Mouse (Mus musculus) layer of hippocampus, postnatal 14 days (tissue): ENCODE results near the gene Igfn1. TPM values are rescaled to one million over a fixed set of nuclear protein-coding genes. Genes with fewer than 3 reads are reported as not detected.

ENCODE experiments used
- DNase-seq, 2 experiments: peaks; one replicate each; pipeline ENCODE4 v3.0.0; 2021 to 2022; ENCODE audit warnings: low spot score in 2 of 2, mixed read lengths in 1 of 2
- total RNA-seq, 2 experiments: library from RNA; stranded (reverse); gene quantifications; 2 replicates each; pipeline ENCODE4 v1.2.3; 2021

Gene Igfn1
- total RNA-seq, 2 experiments from 2014 or later = 0.19 to 0.62 TPM

GRCm38 (mm10) chr1:135936091-135936490, 70.1 kb downstream of the Igfn1 start:
- DNase-seq = no peak

DNA sequence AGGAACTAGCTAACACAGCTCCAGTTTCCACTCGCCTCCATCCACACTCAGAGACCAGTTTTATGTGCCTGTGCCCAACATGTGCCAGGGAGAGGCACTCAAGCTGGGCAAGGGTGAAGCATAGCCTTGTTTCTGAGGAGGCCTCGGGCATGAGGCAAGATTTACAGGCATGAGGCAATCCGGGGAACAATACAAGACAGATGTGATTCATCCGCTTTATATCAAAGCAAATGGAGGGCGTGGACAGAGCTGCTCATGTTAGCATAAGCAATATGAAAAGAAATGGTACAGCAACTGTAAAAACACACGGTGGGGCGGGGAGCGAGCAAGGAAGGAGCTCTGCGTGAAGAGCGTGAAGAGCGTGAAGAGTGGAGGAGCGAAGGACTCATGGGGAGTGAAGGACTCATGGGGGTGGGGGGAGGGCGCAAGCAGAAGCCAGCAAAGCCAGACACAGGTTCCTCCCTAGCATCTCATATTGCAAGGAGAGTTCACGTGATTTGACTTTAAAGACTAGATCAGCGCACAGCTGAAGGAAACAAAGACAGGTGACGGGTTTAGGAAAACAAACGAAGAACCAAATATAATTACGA, 72.3 kb downstream of the Igfn1 start:
- no peak for DNase-seq

GRCm38 (mm10) chr1:135929876-135930275, 76.3 kb downstream of the Igfn1 start:
- no peak for DNase-seq

DNA sequence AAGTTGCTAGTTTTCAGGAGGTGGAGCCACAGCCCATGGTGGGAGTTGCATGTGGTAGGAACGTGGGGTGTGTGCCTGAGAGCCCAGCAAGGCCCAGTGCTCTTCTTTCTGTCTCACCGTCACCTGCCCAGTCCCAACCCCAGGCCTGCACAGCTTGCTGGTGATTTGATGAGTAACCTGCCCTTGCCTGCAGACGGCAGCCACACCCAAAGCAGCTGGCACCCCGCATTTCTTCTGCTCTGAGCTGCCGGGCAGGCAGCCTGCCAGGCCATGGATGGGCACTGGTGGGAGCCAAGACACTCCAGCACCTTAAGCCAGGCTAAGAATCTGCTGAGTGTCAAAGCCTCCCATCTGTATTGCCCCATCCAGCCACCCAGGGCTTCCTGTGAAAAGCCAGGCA, 80.3 kb downstream of the Igfn1 start:
- DNase-seq = no peak

DNA sequence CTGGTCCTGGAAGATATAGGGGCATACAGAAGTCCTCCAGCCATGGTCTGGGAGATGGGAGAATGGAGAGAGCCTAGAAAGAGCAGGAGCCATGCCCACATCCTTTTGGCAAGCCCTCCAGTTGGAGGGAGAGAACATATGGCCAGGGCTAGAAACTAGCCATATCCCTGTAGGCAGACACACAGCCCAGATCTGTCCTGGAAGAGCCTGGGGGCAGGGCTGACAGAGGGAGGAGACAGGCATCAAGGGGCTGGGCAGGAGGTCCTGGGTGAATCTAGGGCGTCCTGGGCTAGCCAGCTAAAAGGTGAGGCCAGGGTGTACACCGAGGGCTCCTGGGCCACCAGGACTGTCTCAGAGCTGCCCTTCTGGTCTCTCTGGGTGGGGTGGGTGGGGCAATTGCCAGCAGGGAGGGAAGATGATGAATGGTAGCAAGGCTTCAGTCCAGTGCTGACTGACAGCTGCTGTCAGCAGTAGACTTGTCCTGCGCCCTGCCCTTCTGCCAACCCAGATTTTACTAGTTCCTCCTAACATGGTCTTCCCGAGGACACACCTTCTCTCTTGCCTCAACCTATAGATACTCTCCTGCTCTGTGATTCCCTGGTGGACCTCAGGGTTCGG, 81.7 kb downstream of the Igfn1 start:
- DNase-seq = no peak

DNA sequence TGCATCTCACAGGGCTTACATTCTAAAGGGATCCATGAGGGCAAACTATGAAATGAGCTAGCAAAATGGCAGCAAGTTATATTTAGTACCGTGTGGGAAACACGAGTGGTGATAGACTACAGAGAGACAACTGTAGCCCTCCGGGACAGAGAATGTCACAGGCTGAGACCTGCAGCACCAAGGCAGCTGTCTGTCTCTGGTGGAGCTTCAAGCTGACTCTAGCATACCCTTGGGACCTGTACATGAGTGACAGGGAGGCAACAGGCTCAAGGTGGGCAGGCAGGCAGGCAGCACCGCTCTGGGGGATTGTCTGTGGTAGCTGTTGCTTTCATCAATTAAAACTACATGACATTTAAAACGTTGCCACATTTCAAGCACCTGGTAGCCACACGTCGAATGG, 82.9 kb downstream of the Igfn1 start:
- no peak for DNase-seq

- no peak for DNase-seq
These were observed 87.3 kb downstream of the Igfn1 start, which contains the start of gene Pkp1 for GRCm38 (mm10) chr1:135918644-135919407. TSS of gene Pkp1 (minus strand) at chr1:135919207.

GRCm38 (mm10) chr1:135917206-135917605, 88.9 kb downstream of the Igfn1 start:
- no peak for DNase-seq

- DNase-seq = no peak
These were observed 89.6 kb downstream of the Igfn1 start for GRCm38 (mm10) chr1:135916486-135917058.

DNA sequence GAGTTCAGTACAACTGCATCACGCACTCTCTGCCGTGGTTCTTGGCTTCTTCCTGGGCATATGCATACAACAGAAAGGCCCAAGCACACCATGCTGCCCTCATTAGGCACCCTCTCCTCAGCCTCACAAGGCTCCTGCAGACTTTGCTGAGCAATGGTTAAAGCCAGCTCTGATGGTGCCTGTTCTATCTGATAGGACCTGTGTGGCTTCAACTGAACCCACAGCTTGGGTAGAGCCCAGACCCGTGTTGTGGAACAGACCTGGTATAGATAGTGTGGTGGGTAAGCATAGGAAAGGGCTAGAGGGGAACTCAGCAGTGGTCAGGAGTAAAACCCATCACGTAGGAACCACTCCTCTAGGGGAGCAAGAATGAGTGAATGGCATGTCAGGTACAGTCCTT, 92.5 kb downstream of the Igfn1 start:
- no peak for DNase-seq

GRCm38 (mm10) chr1:135909381-135909780, 96.8 kb downstream of the Igfn1 start:
- DNase-seq = no peak

- DNase-seq = peak; percentile 28 to 75
These were observed 99.4 kb downstream of the Igfn1 start for GRCm38 (mm10) chr1:135906736-135907135.

Other genes starting within 250 kb of the Igfn1 start
- gene Phlda3, start 240.2 kb downstream of the Igfn1 start, total RNA-seq = 10 to 100 TPM; 16.6 to 18.2 TPM
- 1 to 10 TPM; 3.6 to 4.9 TPM for gene Tnni1, start 226.9 kb downstream of the Igfn1 start, total RNA-seq
- 1 to 10 TPM in 1 of 2 experiments, under 1 TPM in 1; 0.53 to 1.3 TPM for gene Lad1, start 187.7 kb downstream of the Igfn1 start, total RNA-seq
- gene Tnnt2, start 170.0 kb downstream of the Igfn1 start, total RNA-seq = 1 to 10 TPM; 1.3 to 1.6 TPM
- gene Pkp1, start 87.1 kb downstream of the Igfn1 start, total RNA-seq = under 1 TPM in 1 of 2 experiments, not detected in 1; 0.16 TPM
- 10 to 100 TPM; 81.2 to 81.7 TPM for gene Tmem9, start 1.8 kb upstream of the Igfn1 start, total RNA-seq
- not detected for gene Ascl5, start 44.5 kb upstream of the Igfn1 start, total RNA-seq
- gene Cacna1s, start 46.4 kb upstream of the Igfn1 start, total RNA-seq = 1 to 10 TPM in 1 of 2 experiments, under 1 TPM in 1; 0.97 to 2.1 TPM
- 100 to 1,000 TPM in 1 of 2 experiments, 10 to 100 TPM in 1; 98.6 to 105 TPM for gene Kif21b, start 125.0 kb upstream of the Igfn1 start, total RNA-seq
- 1 to 10 TPM; 3.6 to 5.0 TPM for gene Mroh3, start 206.5 kb upstream of the Igfn1 start, total RNA-seq
- 1 to 10 TPM; 7.8 to 8.2 TPM for gene Inava, start 227.9 kb upstream of the Igfn1 start, total RNA-seq